Mouse (Mus musculus): ENCODE data around the gene Fkbp7. TPM values are rescaled to one million over a fixed set of nuclear protein-coding genes. Genes with fewer than 3 reads are reported as not detected.
"Not testable (repeated sequence)": the region's sequence is repeated elsewhere in the genome, so short reads cannot be mapped to it uniquely, and the experiment has no call there.

The Fkbp7 gene
- polyA plus RNA-seq, 1 experiment, result 109 TPM

DNA sequence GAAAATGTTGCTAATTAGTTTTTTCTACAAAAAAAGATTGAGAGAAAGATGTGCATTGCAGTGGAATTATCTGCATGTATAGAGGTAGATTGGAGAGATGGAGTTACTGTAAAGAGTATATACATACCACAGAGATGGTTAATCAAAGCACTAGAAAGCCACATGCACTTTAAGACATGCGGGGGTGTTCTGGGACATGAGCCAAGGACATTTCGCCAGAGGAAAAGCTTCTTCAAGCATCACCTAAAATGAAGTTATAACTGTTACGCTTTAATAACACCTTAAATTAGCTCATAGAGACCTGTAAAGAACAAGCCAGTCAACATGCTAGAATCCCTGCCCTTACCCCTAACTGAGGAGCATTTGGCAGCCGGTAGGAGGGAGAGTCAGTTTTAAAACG lies 5.7 kb downstream of the Fkbp7 start:
- DNase-seq (ENCODE audit: low spot score), result no peak

DNA sequence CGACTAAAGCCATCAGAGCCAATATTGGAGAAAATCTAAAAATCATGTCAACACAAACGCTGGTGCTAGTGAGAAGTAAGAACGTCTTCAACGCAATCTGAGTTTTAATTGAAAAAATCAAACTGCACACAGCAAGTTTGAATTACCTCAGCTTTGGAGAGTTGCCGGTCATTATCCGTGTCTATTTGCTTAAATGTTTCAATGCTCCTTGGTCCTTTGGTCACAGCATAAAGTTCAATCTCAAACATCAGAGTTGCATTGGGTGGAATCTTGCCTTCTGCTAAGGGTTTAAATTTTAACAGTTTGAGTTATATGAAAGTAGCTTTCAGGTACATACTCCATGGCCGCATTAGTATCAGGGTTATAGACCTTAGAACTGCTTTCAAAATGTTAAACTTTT lies 7.4 kb downstream of the Fkbp7 start:
- no peak for DNase-seq (ENCODE audit: low spot score)

DNA sequence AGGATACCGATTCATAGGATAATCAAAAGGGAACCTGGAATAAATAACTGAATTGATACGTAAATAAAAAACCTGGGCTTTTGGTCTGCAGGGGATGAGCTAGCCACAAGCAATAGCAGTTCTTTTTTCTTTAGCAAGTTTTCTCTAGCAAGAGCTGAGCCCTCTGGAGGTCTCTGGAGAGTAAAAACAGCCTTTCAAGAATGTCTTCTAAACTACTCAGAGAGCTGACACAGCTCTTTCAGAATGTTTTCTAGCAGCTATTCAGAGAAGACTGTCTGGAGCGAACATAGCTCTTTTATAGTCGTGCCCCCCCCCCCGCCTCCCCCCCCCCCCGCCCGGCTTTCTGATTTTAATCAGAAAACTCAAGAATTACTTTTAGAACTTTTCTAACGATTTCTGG lies 13.5 kb downstream of the Fkbp7 start:
- no peak for DNase-seq (ENCODE audit: low spot score)

DNA sequence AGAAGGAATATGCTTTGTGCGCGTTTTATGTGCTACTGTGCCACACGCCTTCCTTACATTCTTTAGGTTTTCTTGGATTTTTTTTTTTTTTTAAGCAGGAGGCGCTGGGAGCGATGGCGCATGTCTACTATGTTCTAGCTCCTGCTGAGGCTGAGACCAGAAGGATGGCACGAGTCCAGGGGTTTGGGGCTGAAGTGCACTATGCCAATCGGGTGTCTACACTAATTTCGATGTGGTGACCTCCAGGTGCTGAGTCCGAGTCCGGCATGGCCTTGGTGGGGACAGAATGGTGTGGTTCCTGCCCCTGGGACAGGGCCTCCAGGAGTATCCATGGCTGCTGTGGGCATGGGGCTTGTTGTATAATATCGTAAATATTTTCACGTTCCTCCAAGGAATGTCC lies 14.4 kb downstream of the Fkbp7 start:
- no peak for DNase-seq (ENCODE audit: low spot score)

DNA sequence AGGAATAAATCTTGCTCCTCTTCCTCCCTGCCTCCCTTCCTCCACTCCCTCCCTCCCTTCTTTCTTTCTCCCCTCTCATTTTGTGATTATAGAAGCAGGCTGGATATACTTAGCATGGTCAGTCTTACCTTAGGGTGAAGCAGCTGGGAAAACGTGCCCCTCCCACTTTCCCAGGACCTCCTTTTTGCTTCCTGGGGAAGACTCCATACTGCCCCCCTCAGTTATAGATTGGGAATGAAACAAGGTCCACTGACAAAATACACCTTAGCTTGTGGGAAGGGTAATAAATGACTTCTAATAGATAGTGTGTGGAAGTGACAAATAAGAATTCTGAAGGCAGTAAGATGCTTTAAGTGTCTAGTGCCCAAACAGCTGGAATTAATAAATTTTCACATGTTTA lies 16.9 kb downstream of the Fkbp7 start:
- no peak for DNase-seq (ENCODE audit: low spot score)

DNA sequence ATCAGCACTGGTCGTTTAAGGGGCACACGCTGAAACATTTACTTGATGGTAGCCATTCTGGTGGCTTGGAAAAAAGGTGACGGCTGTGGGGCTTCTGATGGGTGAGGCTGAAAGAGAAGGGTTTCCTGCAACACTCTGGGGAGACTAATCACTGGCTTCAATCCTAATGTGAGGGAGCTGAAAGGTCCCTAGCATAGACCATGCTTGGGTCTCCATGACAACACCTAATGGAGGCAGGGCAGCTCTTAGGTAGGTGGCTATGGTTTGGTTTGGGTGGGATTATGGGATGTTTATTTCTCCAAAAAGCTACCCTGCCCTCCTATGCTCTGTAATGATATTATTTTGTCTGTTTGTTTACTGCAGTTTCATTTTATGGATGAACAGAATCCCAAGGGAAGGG lies 17.5 kb downstream of the Fkbp7 start:
- no peak for DNase-seq (ENCODE audit: low spot score)

DNA sequence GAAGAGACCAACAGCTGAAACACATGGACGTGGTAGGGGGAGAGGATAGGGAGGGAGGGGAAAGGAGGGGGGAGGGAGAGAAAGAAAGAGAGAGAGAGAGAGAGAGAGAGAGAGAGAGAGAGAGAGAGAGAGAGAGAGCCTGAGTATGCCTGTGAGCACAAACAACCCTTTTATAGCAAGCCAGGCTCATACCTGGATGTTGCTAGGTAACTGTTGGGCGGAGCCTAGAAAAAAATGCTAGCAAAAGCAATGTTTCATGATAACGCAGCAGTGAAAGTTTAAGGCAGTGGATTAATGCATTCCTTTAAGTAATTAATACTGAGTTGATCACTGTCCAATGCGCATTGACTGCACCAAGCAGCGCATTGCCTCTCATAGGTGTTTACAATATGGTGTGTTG lies 18.3 kb downstream of the Fkbp7 start:
- DNase-seq (ENCODE audit: low spot score), result no peak

DNA sequence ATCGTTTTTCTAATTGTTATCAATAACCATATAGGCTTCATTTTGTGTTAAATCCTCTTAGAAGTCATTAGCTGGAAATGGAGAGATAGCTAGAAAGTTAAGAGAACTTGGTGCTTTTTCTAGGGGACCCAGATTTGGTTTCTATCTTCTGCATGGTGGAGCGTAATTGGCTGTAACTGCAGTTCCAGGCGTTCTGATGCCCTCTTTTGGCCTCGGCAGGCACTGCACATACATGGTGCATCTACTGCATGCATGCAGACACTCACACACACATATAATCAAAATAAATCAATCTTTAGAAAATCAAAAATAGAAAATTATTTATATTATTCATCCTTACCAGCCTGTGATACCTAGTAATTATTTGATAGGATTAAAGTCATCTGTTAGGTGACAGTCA lies 19.8 kb downstream of the Fkbp7 start:
- no peak for DNase-seq (ENCODE audit: low spot score)

DNA sequence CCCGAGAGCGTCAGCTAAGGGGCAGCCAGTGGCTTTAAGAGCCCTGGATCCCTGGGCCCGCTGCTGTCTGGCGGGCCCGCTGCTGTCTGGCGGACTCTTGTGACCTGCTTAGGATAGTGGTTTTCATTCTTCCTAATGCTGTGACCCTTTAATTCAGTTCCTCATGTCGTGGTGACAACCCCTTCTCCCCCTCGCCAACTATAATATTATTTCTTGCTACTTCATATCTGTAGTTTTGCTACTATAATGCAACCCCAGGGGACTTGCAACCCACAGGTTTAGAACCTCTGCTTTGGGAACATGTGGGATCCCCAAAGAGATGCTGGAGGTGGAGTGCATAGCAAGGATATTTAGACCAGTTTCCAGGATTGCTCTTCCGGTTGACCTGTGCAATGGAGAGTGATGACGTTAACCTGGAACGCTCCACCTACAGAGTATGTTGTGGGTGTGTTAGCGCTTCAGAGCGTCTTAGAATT lies 24.2 kb downstream of the Fkbp7 start:
- DNase-seq (ENCODE audit: low spot score), result peak; percentile 26

DNA sequence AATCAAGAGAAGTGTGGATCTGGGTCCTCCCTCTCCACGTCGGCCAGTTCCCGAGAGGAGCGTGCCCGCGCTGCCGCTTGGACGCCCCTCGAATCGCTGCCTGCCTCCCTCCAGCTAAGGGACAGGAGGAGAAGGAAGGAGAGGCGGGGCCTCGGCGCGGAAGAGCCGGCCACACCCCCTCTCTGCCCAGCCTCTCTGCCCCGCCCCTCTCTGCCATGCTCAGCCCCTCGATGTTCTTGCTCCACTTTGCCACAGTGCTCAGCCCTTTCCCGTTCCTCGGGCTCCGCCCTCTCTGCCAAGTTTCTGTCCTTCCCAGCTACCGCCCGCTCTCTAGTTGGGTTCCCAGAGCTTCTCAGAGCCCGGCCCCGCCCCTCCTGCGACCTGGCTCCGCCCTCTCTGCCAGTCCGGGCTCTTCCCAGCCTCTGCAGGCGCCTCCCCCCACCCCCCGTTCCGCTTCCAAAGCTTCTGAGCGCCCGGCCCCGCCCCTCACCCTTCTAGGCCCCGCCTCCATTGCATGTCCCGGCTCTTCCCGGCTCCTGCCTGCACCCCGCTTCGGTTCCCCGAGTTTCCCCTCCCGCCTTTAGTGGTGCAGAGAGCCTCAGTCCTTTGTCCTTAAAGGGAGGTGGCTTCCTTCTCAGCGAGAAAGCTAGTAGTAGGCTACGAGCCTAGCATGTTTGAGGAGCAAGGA lies 24.9 kb downstream of the Fkbp7 start, which contains the start of the genes Prkra and Pjvk:
TSS of gene Prkra (minus strand) at position 133 of the 688 bp plus-strand sequence.
TSS of gene Pjvk (plus strand) at position 594 of the 688 bp plus-strand sequence.
- DNase-seq (ENCODE audit: low spot score), result peak; percentile 84

DNA sequence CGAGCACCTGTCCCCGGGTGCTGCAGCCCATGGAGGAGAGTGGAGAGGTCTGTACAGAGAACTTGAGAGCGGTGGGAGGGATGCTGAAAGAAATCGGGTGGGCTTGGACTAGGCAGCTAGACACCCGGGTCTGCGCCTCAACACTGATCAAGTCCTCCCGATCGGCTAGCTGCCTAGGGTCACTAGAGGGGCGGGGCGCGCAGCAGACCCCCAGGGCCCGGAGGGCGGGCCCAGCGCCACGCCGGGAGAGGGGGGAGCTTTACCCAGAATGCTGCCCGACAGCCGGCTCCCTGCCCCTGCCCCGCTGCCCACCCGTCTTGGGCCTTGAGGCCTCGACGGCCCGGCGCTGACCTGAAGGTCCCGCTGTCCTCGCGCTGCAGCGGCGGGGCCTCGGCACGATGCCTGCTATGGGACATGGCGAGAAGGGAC lies 25.5 kb downstream of the Fkbp7 start:
- DNase-seq (ENCODE audit: low spot score), result no peak

DNA sequence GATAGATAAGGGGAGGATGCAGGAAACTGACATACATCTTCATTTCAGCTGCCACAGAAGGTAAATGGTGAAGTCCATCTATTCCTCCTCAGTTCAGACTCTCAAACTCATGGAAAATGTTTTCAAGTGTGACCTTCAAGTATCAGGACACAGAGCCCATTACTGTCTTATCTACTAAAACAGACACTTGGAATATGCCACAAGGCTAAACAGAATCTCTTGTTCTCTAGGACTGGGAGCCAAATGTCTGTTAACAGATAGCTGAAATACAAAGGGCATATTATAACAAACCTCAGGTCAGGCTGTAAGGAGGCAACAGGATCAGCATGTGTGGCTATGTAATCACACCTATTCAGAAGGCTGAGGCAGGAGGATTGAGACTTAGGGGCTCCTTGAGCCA lies 29.1 kb downstream of the Fkbp7 start:
- no peak for DNase-seq (ENCODE audit: low spot score)

DNA sequence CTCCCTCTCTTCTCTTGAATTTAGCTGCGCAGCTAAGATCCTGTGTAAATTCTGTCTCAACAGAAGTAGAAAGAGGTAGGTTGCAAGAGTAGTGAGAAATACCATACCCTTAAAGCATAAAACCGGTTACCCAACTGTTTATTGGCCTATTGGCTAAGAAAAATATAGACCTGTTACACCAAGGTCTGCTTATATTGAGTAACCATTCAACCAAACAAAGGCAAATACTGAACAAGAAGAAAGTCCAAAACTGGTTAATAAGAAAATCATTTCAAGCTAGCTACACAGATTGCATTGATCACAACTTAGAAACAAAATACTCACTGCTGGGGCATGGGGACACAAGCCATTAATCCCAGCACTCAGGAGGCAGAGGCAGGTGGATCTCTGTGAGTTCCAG lies 33.3 kb downstream of the Fkbp7 start:
- no peak for DNase-seq (ENCODE audit: low spot score)

DNA sequence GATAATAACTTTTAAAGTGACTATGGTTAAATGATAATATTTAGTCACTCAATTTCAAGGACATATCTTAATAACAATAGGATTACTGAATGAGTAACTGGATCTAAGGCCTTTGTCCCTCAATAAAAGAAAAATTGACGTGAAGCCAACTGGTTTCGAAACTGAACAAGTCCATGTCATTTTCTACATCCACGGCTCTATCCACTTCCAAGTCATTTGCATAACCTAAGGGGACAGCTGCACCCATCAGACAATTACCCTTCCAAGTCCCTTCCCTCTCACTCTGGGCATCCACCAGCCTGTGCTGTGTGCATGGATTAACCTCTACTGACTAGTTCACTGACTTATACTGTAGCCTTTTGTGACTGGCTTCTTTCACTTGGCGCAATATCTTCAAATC lies 41.3 kb downstream of the Fkbp7 start:
- no peak for DNase-seq (ENCODE audit: low spot score)

DNA sequence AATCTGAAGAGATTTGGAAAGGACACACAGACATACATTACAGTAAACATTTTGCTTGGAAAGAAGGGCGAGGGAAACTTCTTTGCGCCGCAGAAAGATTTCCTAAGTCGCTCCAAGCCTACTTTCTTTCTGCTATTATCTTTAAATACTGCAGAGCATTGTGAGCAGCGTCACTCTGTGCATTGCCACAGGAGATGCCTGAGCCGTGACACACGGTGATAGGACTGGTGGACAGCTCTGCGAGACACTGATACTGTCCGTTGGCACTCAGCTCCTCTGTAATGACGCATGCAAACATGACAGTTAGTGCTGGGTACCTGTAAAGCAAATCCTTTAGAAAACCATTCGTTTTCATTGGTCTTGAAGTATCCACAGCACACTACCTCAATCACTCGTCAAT lies 42.6 kb downstream of the Fkbp7 start:
- no peak for DNase-seq (ENCODE audit: low spot score)

DNA sequence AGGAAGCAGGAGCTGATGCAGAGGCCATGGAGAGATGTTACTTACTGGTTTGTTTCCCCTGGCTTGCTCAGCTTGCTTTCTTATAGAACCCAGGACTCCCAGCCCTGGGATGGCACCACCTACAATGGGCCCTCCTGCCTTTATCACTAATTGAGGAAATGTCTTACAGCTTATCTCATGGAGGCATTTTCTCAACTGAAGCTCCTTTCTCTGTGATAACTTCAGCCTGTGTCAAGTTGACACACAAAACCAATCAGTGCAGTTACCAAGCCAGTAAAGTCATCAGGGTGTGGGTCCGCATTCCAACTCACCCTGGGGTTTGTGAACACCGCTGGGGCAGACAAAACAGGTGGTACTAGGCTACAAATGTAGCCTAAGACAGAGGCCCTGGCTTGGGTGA lies 50.6 kb downstream of the Fkbp7 start:
- not testable (repeated sequence) for DNase-seq (ENCODE audit: low spot score)

DNA sequence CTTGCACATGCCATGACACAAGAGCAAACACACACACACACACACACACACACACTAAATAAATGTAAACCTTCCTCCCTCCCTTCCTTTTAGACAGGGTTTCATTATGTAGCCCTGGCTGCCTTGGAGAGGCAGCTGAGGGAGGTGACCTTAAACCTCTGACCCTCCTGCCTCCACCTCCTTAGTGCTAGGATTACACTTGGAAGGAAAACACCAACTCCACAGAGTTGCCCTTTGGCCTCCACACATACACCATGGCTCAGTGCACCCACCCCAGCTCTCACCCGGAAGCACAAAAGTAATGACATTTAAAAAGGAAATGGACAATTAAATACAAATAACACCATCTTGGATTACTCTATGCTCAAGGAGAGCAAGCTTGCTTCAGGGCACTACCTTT lies 51.2 kb downstream of the Fkbp7 start:
- no peak for DNase-seq (ENCODE audit: low spot score)

DNA sequence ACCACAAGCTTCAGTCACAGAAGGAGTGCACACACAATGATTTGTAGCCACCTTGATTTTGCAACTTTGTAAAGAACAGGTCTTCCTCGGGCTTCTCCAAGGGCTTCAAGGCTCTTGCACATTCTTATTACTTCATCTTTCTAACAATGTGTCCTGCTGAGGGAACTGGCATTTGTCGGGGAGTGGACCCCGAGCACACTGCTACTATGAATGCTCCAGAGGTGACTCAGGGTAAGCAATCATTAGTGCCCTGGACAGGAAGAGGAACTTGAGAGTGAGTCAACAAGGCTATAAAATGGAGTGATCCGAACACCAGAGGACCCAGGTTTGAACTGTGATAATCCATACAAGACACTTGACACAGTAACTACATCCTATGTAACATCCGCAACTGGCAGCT lies 52.7 kb downstream of the Fkbp7 start:
- no peak for DNase-seq (ENCODE audit: low spot score)

DNA sequence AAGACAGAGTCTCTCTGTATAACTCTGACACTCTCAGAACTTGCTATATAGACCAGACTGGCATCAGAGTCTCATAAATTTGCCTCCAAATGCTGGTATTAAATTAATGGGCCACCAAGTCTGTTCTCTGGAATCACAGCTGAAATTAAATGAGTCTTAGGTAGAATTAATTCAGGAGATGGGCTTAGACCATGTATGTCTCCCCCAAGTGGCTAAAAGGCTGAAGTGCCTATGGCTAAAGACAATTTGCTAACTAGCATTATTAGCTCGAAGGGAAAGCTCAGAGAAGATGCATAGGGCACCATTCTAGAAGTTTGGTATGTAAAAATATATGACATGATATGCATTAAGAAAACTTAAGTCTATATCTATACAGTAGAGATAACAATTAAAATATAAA lies 54.8 kb downstream of the Fkbp7 start:
- DNase-seq (ENCODE audit: low spot score), result no peak

Other genes starting within 250 kb of the Fkbp7 start
- gene Prkra, start 25.1 kb downstream of the Fkbp7 start, polyA plus RNA-seq (2012; rRNA removed), result 36.5 and 40.3 TPM in 2 replicates
- 0.09 and 0.10 TPM in 2 replicates for gene Pjvk, start 24.6 kb downstream of the Fkbp7 start, polyA plus RNA-seq (2012; rRNA removed)
- gene Plekha3, start 2.2 kb upstream of the Fkbp7 start, polyA plus RNA-seq (2012; rRNA removed), result 33.1 and 41.1 TPM in 2 replicates

Data from urinary bladder, adult 2 months (tissue).